Mouse (Mus musculus) forebrain, postnatal 0 days (tissue): ENCODE measurements around the gene Apobec2. TPM values are rescaled to one million over a fixed set of nuclear protein-coding genes. Genes with fewer than 3 reads are reported as not detected.

Experiments
- ATAC-seq: fragments of 200-750 bp; cut with Nextera tagmentation; 2 replicates; pipeline ENCODE4 v1.8.0; 2017; ENCODE audit warnings: mild to moderate bottlenecking, moderate library complexity
- DNase-seq: peaks from one replicate; pipeline ENCODE4 v3.0.0-alpha.2; 2015
- H3K27ac ChIP-seq: fragments of 300-500 bp; sonication (generic); 2 replicates; pipeline ENCODE4 v1.5.1; 2014; ENCODE audit warnings: low read depth, mild to moderate bottlenecking, antibody characterized with exemption, low read length, moderate library complexity, mixed read lengths
- H3K27me3 ChIP-seq: fragments of 300-500 bp; sonication (generic); 2 replicates; pipeline ENCODE4 v1.6.1; 2014; ENCODE audit warnings: mild to moderate bottlenecking, low read length, mixed read lengths; ENCODE audit not compliant: insufficient read depth
- H3K36me3 ChIP-seq: fragments of 300-500 bp; sonication (generic); 2 replicates; pipeline ENCODE4 v1.6.1; 2014; ENCODE audit warnings: mild to moderate bottlenecking, moderate library complexity; ENCODE audit not compliant: insufficient read depth
- H3K4me1 ChIP-seq: fragments of 300-500 bp; sonication (generic); 2 replicates; pipeline ENCODE4 v1.6.1; 2014; ENCODE audit warnings: antibody characterized with exemption; ENCODE audit not compliant: insufficient read depth
- H3K4me2 ChIP-seq: fragments of 300-500 bp; sonication (generic); 2 replicates; pipeline ENCODE4 v1.6.1; 2014; ENCODE audit warnings: low read depth, mild to moderate bottlenecking, moderate library complexity
- H3K4me3 ChIP-seq: fragments of 300-500 bp; sonication (generic); 2 replicates; pipeline ENCODE4 v1.5.1; 2014; ENCODE audit warnings: low read depth, low read length, mixed read lengths
- H3K9ac ChIP-seq: fragments of 300-500 bp; sonication (generic); 2 replicates; pipeline ENCODE4 v1.6.1; 2014; ENCODE audit warnings: mild to moderate bottlenecking
- H3K9me3 ChIP-seq: fragments of 300-500 bp; sonication (generic); 2 replicates; pipeline ENCODE4 v1.6.1; 2016; ENCODE audit warnings: low read length
- CTCF ChIP-seq: sonication (generic); IDR thresholded peaks from 2 replicates; pipeline ENCODE4 v1.5.1; 2016; ENCODE audit warnings: antibody characterized with exemption, control low read depth, low read depth
- WGBS: fragments of 180-500 bp; shearing (Covaris S2); extraction: QIAGEN DNeasy Blood & Tissue Kit; methylation state at CpG from one replicate; pipeline ENCODE4 v1.1.7; 2014; 5-methylcytosine and 5-hydroxymethylcytosine counted together
- polyA plus RNA-seq: library from polyadenylated mRNA; unstranded; fragments of >200 nt; fragmentation: Nextera tagmentation; extraction: Ambion mirVana; gene quantifications from 2 replicates; pipeline ENCODE4 v1.2.1, GENCODE M21; 2015
- total RNA-seq: library from RNA; depleted of rRNA; stranded (reverse); fragments of >200 nt; gene quantifications from 2 replicates; pipeline ENCODE4 v1.2.3, GENCODE M21; 2014

Gene Apobec2
- total and polyA plus RNA-seq, 2 experiments from 2014 or later, result 0.43 to 0.50 TPM

- H3K9ac ChIP-seq, result no peak overlapping the region
- no peaks in the 10 kb centered on the region for H3K27me3 ChIP-seq
- WGBS, result 80% methylated on average over 11 of the region's 11 CpGs
- H3K4me3 ChIP-seq, result no peak overlapping the region
- H3K4me1 ChIP-seq, result no peaks in the 10 kb centered on the region
- DNase-seq, result no peak
- no peak for ATAC-seq
- no peak for TF ChIP-seq CTCF
- H3K9me3 ChIP-seq, result no peaks in the 10 kb centered on the region
- no peaks in the 10 kb centered on the region for H3K36me3 ChIP-seq
- H3K27ac ChIP-seq, result no peak overlapping the region
- H3K4me2 ChIP-seq, result no peak overlapping the region
Observed at GRCm38 (mm10) chr17:48427852-48428530, 4.7 kb downstream of the Apobec2 start.

DNA sequence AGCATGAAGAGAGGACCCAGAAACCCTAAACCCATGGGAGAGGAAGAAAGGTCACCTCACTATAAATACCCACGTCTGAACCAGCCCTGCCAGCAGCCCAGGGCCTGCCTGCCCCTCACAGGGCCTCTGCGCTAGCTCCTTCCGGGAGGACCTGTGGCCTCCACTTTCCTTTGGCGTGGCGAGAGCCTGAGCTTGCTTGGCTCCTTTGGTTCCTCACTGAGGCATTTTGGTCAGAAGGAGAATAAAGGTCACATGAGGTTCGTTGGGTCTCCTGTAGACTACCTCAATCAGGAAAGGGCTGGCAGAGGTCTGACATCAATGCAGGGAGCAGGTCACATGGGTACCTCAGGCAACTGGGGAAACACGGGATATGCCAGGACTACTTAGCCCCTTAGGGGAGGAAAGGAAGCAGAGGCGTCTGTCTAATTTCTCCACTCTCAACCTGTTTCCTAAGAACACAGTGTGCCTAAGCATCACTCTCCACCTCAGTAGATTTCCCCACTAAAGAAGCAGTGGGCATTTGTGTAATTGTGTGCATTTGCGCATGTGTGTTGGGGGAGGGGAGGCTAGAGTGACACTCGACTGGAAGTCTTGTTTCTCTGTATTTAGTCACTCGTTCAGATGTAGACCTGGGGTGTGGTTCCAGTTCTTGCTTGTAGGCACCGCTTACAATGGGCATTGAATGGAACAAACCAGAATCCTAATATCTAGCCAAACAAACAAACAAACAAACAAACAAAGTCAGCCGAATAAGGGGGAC is 5.6 kb downstream of the Apobec2 start:
- WGBS, result 70% methylated on average over 13 of the region's 13 CpGs
- Histone ChIP-seq H3K27me3 (no peaks in the 10 kb centered on the region), H3K4me3 (no peak overlapping the region), H3K4me1 (no peaks in the 10 kb centered on the region), H3K36me3 (no peaks in the 10 kb centered on the region), H3K27ac (no peak overlapping the region), H3K9ac (no peak overlapping the region), H3K9me3 (no peaks in the 10 kb centered on the region), H3K4me2 (no peak overlapping the region)
- TF ChIP-seq CTCF, result no peak
- ATAC-seq (no peak), DNase-seq (no peak)

DNA sequence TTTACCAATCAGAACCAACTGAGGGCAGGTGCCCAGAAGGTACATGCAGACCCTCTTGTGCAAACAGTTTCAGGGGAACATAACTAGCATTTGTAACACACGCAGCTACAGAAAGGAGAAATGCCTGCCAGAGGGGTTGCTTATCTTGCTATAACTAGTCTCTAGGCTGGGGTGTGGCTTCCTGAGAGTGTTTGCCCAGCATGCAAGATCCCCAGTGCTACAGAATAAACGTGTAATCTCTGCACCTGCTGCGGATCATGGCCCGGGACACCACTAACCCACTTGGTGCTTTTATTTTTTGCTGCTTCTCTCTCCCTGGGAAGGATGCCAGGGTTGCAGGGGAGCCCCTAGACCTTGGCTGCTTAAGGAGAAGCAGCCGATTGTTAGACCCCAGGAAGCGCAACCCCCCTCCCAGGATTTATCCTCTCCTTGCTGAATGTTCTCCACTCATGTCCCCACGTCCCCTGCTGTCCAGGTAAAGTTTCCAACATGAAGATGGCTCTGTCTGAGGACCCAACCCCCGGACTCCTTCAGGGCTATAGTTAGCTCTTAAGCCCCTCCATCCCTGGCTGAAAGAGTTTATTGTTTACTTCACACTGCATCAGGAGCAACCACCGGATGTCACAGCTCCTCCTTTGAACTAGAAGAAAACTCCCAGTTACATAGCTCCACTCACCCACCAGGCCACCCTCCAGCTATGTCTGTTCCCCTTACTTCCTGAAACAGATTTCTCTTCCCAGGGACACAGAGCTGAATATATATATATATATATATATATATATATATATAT is 6.7 kb downstream of the Apobec2 start:
- Histone ChIP-seq H3K4me1 (no peaks in the 10 kb centered on the region), H3K9me3 (no peaks in the 10 kb centered on the region), H3K4me3 (no peak overlapping the region), H3K27ac (no peak overlapping the region), H3K4me2 (no peak overlapping the region), H3K27me3 (no peaks in the 10 kb centered on the region), H3K36me3 (no peaks in the 10 kb centered on the region), H3K9ac (no peak overlapping the region)
- ATAC-seq, result no peak; the same call in 1 of the 2 replicates
- no peak for TF ChIP-seq CTCF
- 21% methylated on average over 9 of the region's 9 CpGs for WGBS
- DNase-seq, result no peak

GRCm38 (mm10) chr17:48424237-48424636 is 8.5 kb downstream of the Apobec2 start:
- H3K36me3 ChIP-seq, result no peaks in the 10 kb centered on the region
- ATAC-seq (no peak), DNase-seq (no peak)
- no peak for TF ChIP-seq CTCF
- no peak overlapping the region for H3K4me2 ChIP-seq
- 77% methylated on average over 9 of the region's 9 CpGs for WGBS
- H3K4me3 ChIP-seq, result no peak overlapping the region
- no peaks in the 10 kb centered on the region for H3K9me3 ChIP-seq
- H3K9ac ChIP-seq, result no peak overlapping the region
- no peaks in the 10 kb centered on the region for H3K27me3 ChIP-seq
- H3K27ac ChIP-seq, result no peak overlapping the region
- H3K4me1 ChIP-seq, result no peaks in the 10 kb centered on the region

DNA sequence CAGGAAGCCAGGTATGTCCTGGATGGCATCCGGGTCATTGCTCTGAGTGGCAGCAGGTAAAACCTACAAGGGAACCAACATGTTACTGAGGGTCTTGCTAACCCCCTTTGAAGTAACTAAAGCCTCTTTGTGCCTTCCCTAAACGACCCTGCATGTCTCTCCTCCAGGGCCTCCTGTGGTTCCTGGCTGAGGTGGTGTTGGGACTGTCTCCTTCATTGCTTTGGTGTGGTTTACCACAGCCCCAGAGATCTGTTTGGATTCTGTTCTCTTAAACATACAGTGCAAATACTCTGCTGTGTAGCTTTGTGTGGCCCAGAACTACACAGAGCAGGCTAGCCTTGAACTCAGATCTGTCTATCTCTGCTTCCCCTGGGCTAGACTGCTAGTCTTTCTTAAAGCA is 13.2 kb downstream of the Apobec2 start:
- no peaks in the 10 kb centered on the region for H3K27me3 ChIP-seq
- no peak for TF ChIP-seq CTCF
- ATAC-seq (no peak), DNase-seq (no peak)
- H3K9ac ChIP-seq, result no peak overlapping the region
- no peak overlapping the region for H3K4me3 ChIP-seq
- 61% methylated on average over 2 of the region's 2 CpGs for WGBS
- no peaks in the 10 kb centered on the region for H3K4me1 ChIP-seq
- H3K4me2 ChIP-seq, result no peak overlapping the region
- no peak overlapping the region for H3K27ac ChIP-seq
- peaks cover 12% of the 10 kb centered on the region for H3K36me3 ChIP-seq
- no peaks in the 10 kb centered on the region for H3K9me3 ChIP-seq

- H3K27ac ChIP-seq, result no peak overlapping the region
- DNase-seq (no peak), ATAC-seq (no peak)
- no peak overlapping the region for H3K9ac ChIP-seq
- no peak for TF ChIP-seq CTCF
- H3K4me3 ChIP-seq, result no peak overlapping the region
- no peaks in the 10 kb centered on the region for H3K27me3 ChIP-seq
- 91% methylated on average over 1 of the region's 1 CpGs for WGBS
- no peaks in the 10 kb centered on the region for H3K4me1 ChIP-seq
- no peaks in the 10 kb centered on the region for H3K9me3 ChIP-seq
- no peak overlapping the region for H3K4me2 ChIP-seq
- peaks cover 12% of the 10 kb centered on the region for H3K36me3 ChIP-seq
Observed at GRCm38 (mm10) chr17:48418781-48419180, 13.9 kb downstream of the Apobec2 start.

GRCm38 (mm10) chr17:48418174-48418573 is 14.6 kb downstream of the Apobec2 start:
- ATAC-seq (no peak), DNase-seq (no peak)
- Histone ChIP-seq H3K4me3 (no peak overlapping the region), H3K9me3 (no peaks in the 10 kb centered on the region), H3K36me3 (peaks cover 12% of the 10 kb centered on the region), H3K4me2 (no peak overlapping the region), H3K27me3 (no peaks in the 10 kb centered on the region), H3K27ac (no peak overlapping the region), H3K9ac (no peak overlapping the region), H3K4me1 (no peaks in the 10 kb centered on the region)
- 87% methylated on average over 7 of the region's 7 CpGs for WGBS
- TF ChIP-seq CTCF, result no peak
